Mouse (Mus musculus): ENCODE results near the gene Cops9.

DNA sequence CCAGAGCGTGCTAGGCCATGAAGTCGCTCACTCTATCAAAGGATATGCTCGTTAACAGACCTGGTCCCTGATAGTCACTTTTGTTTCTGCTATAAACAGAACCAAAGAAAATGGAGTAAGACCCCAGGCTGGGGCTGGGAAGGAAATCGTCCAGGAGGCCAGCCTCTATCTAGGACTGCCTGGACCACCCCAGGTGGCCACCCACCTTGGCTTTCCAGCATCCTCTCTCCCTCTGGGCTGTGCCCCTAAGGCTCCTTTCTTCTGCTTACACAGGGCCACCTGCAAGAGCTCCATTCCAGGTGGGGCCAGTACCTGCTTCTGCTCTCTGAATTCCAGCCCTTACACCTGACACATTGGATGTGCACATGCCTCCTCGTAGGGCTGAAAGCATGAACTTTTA, 9.6 kb downstream of the Cops9 start:
- TF ChIP-seq POLR2A (IDR thresholded peaks at IDR 0.05; ENCODE audit: control insufficient read depth, low read depth, low read length), result no peak
- no peak for TF ChIP-seq CTCF (IDR thresholded peaks at IDR 0.05; ENCODE audit: control insufficient read depth, insufficient read depth, insufficient replicate concordance, low read depth, low read length)
